Mouse (Mus musculus): ENCODE measurements at regions not wholly inside any gene's neighbourhood (a gene's known extent, or its start where the extent isn't known, plus 50 kb on each side); places are given as distances from the start of the nearest gene placed in this dataset.

- TF ChIP-seq POLR2A (IDR thresholded peaks at IDR 0.05; ENCODE audit: control insufficient read depth, low read depth, low read length) = no peak
- TF ChIP-seq CTCF (IDR thresholded peaks at IDR 0.05; ENCODE audit: control insufficient read depth, insufficient read depth, insufficient replicate concordance, low read depth, low read length) = no peak
Measured at GRCm38 (mm10) chr7:39841988-39842387, 324.4 kb downstream of the Zfp619 start.
